In the genomic region with DNA sequence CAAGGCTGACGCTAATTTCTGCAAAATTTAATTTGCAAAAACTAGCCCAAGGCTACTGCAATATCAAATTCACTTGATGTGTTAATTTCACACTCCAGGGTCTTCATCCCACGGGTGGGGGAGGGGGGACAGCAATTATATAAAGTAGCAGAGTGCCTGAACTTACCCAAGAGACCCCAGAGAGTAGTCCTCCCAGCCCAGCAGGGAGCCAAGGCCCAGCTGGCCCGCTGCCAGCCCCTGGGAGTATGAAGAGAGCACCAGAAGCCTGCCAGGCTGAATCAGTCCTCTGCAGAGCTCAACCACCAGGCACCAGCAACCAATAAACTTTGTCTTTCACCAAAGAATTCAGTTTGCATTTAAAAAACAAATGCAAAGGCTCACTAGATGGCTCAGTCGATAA, we compare ENCODE assay signal across 11 mouse cellular contexts. TPM values are rescaled to one million over a fixed set of nuclear protein-coding genes. Genes with fewer than 3 reads are reported as not detected.
DNase-seq lines count a peak whose midpoint lies in the region; ATAC-seq and TF ChIP-seq lines count a peak whose summit lies in the region.
"Had no signal": no experiment of that assay in that cellular context is flagged by ENCODE, and none has a peak within 500 bp of the region (broad histone marks: within the 10 kb centered on the region; RNA-seq: fewer than 3 reads in every experiment).

No protein-coding gene starts in this region.

- no peak overlapping the region for H3K4me3 ChIP-seq in heart, embryonic 10.5 days
- H3K4me3 ChIP-seq in heart, postnatal 0 days (ENCODE audit: low read depth, low read length), result no peak overlapping the region

- no peak overlapping the region; the same call in 1 of the 2 replicates for H3K9ac ChIP-seq in heart, postnatal 0 days (replicated peaks; ENCODE audit: low read depth, low read length)
- H3K9ac ChIP-seq: liver, embryonic 14.5 days had no signal

- DNase-seq in heart, embryonic 10.5 days (ENCODE audit: low spot score), result no peak
- no peak for DNase-seq in heart, adult 8-10 months (ENCODE audit: low spot score)
- peak; percentile 32 for DNase-seq in right cerebral cortex, postnatal 14 days
- no peak for DNase-seq in right cerebral cortex, adult 2 months (ENCODE audit: low spot score in 2 of 2)
- DNase-seq in heart, postnatal 0 days (ENCODE audit: low spot score), result no peak
- no peak for DNase-seq in urinary bladder, postnatal 10 days (ENCODE audit: low spot score)
- DNase-seq in frontal cortex, postnatal 14 days (ENCODE audit: low spot score in 2 of 2), result no peak
- no peak for DNase-seq in thymus, postnatal 10 days (ENCODE audit: low spot score in 2 of 2)
- DNase-seq: kidney, adult 11 months had no signal

- TF ChIP-seq EP300 in heart, postnatal 0 days (IDR thresholded peaks at IDR 0.05; ENCODE audit: low read depth), result no peak

- no peaks in the 10 kb centered on the region for H3K27me3 ChIP-seq in heart, embryonic 10.5 days (ENCODE audit: insufficient read depth, poor library complexity, severe bottlenecking)
- H3K27me3 ChIP-seq in heart, postnatal 0 days (ENCODE audit: control insufficient read depth, insufficient read depth, low read length), result no peaks in the 10 kb centered on the region
- H3K27me3 ChIP-seq: CH12.LX had no signal

- no peak overlapping the region for H3K4me2 ChIP-seq in heart, postnatal 0 days (ENCODE audit: low read depth, low read length)

- ATAC-seq in heart, postnatal 0 days (ENCODE audit: insufficient read depth, low read depth), result no peak

- H3K4me1 ChIP-seq in heart, embryonic 10.5 days, result peaks cover 95% of the 10 kb centered on the region
- H3K4me1 ChIP-seq in heart, postnatal 0 days (ENCODE audit: control insufficient read depth, insufficient read depth), result peaks cover 84% of the 10 kb centered on the region

- TF ChIP-seq CTCF in heart, postnatal 0 days (IDR thresholded peaks at IDR 0.05; ENCODE audit: low read depth), result no peak

- 48% methylated on average over 4 of the region's 4 CpGs for WGBS in heart, embryonic 10.5 days
- 43% methylated on average over 4 of the region's 4 CpGs for WGBS in heart, postnatal 0 days

- H3K27ac ChIP-seq in heart, embryonic 10.5 days, result peak overlapping the region; percentile 10; the same call in 1 of the 2 replicates
- peak overlapping the region; percentile 16; the same call in 1 of the 2 replicates for H3K27ac ChIP-seq in heart, postnatal 0 days (ENCODE audit: low read depth)
- H3K27ac ChIP-seq: liver, embryonic 14.5 days had no signal

- H3K36me3 ChIP-seq in heart, embryonic 10.5 days, result no peaks in the 10 kb centered on the region
- H3K36me3 ChIP-seq in heart, postnatal 0 days (replicated peaks; ENCODE audit: control insufficient read depth, insufficient read depth, low read length), result no peaks in the 10 kb centered on the region; the same call in 1 of the 2 replicates

- H3K9me3 ChIP-seq in heart, embryonic 10.5 days, result no peaks in the 10 kb centered on the region
- no peaks in the 10 kb centered on the region for H3K9me3 ChIP-seq in heart, postnatal 0 days (replicated peaks; ENCODE audit: control insufficient read depth, low read length)

RNA-seq across cellular contexts. Expression of a gene that starts 59.8 kb away (rescaled TPM):
- polyA plus RNA-seq in heart, embryonic 10.5 days (2016; fragmentation: Nextera tagmentation; extraction: Ambion mirVana), result 24.9 and 32.6 TPM in 2 replicates
- total RNA-seq in heart, adult 8-10 months (2022), result 10 to 100 TPM; 41.6 to 49.5 (median 44.5) TPM
- total RNA-seq in heart, postnatal 0 days (2014; rRNA removed; ENCODE audit: low replicate concordance), result 65.8 and 66.1 TPM in 2 replicates
- polyA plus RNA-seq in heart, postnatal 0 days (2015; fragmentation: Nextera tagmentation; extraction: Ambion mirVana), result 12.3 and 13.6 TPM in 2 replicates
